Mouse (Mus musculus) lung, postnatal 25 days (tissue): ENCODE results near the gene Pgls.

Experiments used
- DNase-seq: peaks from one replicate; pipeline ENCODE4 v3.0.0; 2022; ENCODE audit warnings: low spot score

Gene Pgls

DNA sequence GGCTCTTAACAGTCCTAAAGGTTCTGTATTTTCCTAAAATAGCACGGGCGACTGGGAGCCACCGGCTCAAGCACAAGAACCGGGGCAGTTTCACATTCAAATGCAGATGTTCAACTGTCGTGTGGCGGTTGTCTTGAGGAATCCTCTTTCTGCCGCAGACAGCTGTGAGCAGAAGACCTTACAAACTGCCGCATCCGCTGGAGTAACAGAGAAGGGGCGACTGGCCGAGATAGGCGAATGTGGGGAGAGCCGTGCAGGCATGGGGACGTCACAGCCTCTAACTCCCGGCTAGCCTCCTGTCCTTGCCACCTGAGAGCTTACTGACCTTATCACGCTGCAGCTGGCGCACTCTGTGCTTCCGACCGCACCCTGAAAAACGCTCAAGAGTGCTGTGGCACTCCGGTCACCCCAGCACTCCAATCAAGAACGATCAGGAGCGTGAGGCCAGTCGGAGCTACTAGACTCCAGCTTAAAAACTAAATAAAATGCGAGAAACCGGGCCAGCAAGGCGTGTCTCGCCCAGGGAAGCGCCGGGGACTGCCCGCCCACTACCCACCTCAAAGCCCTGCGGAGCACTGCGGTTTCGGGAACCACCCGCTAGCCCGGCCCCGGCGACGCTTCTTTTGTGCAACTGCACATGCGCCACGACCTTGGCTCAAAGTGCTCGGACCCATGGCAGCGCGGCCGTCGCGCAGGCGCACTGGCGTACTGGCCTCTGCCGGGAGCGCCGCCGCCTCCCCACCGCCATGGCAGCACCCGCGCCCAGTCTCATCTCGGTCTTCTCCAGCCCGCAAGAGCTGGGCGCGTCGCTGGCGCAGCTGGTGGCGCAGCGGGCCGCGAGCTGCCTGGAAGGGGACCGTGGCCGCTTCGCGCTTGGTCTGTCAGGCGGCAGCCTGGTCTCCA lies at the start of gene Pgls:
Gene Pgls (plus strand): TSS at position 706 of the 903 bp plus-strand sequence.
- peak; percentile 96 for DNase-seq

DNA sequence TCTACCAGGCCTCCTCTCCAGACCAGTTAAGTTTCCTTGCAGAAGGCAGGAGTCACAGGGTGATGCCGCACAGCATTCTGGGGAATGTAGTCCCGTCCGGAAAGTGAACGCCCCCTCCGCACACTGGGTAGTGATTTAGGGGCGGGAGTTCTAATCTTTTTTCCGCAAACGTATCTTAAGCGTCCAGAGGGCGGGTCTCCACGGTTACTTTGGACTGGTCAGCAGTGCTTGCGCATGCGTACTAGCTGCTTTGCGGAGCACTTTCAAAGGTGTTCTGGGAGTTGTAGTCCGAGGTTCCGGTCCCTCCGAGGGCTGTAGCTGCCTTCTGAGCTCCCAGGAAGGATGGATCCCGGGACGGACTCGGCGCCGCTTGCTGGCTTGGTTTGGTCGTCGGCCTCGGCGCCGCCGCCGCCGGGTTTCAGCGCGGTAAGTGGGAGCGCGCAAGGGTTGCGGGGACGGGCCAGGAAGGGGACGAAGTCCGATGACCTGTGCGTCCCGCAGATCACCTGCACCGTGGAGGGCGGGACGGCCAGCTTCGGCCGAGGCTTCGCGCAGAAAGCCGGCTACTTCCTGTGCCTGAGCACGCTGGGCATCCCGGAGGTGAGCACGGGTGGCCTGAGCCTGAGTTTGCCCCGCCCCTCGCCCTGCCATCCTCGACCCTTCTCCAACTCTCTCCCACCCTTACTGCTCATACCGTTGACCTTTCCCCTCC lies 49.2 kb upstream of the Pgls start, which contains the start of gene Mvb12a:
Gene Mvb12a (plus strand): TSS at position 291 of the 712 bp plus-strand sequence.
- peak; percentile 99 for DNase-seq

DNA sequence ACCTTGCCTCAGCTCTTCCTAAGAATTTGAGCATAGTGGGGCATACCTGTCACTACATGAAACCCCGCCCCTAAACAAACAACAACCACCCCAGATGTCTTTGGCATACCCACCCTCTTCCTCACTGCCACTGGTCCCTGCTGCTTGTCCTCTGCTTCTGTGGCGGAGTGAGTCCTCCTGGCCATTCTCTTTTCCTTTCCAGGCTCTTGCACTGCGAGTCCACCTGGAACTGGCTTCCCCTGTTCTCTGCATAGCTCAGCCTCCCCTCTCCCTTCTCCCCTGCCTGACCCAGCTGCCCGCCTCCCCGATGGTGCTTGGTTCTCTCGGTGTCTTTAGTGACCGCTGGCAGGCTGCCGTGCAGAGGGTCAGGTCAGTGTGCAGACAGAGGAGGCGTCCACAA lies 48.2 kb upstream of the Pgls start:
- no peak for DNase-seq

DNA sequence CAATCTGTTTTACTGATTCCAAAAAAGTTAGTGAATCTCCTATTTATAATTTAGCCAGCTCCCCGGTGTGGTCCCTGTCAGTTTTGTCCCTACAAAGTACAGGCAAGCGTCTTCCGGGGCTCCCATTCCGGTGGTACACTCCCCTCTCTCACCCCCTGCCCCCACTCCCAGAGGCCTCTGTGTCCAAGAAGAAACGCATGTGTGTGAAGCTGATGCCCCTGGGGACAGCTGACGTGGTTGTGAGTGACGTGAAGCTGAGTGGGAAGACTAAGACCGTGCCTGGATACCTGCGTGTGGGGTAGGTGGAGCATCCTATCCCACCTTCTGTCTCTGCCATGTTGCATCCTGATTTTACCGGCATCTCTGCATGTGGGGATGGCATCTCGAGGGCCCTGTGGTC lies 46.9 kb upstream of the Pgls start:
- DNase-seq, result no peak

DNA sequence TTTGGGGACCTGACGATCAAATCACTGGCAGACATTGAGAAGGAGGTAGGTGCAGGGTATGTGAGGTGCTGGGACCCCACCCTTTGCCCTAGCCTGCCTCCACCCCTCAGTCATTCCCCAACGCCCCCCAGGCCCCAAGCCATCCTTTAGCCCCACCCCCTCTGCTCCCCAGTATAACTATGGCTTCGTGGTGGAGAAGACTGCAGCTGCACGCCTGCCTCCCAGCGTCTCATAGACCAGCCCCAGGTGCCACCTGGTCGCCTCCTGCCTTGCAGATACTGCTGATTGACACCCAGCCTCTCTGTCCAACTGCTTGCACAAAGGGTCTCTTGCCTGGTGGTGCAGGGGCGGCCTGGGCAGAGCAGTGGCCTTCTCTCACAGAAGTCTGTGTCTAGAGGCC lies 44.4 kb upstream of the Pgls start:
- DNase-seq, result no peak

DNA sequence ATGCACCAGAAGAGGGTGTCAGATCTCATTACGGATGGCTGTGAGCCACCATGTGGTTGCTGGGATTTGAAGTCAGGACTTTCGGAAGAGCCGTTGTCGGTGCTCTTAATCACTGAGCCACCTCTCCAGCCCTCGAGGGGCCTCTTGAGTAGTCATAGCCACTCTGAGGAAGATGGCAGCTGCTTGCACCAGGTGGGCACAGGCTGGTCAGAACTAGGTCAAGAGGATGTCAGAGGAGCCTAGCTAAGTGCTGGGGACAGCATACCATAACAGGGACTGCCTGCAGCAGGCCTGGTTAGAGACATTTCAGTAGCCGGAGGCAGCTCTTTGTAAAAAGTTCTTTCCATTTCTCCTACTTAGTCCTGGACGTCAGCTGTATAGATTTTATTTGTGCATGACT lies 41.2 kb upstream of the Pgls start:
- DNase-seq, result no peak

DNA sequence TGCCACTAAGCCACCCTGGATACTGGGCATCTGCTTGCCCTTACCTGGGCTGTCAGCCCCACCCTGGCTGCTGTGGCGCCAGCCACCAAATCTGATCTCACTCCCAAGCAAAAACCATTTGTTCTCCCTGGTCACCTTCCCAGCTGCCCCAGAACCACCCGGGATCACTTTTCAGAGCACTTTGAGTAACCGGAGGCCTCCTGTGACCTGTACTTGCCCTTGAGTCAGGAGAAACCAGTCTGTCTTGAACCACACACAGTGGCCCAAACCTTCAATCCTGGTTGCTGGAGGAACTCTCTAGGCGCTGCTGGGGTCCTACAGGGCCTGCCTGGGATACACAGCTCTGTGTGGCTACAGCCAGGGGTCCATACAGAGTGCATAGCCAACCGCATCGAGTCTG lies 39.2 kb upstream of the Pgls start:
- no peak for DNase-seq

DNA sequence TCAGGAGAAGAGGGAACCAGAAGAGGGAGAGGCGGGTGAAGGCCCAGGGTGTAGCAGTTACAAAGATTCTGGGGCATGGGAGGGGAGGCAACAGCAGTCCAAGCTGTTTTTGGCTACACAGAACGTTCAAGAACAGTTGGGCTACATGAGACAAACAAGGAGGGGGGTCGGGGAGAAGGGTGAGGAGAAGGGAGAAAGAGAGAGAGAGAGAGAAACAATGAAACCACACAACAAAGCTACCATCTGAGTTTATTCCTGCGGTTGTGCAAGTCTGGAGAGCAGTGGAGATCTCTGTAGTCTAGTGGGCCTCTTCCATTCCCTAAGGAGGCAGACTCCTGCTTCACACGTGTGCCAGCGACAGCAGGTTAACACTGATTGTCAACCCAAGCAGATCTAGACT lies 38.0 kb upstream of the Pgls start:
- DNase-seq, result no peak

DNA sequence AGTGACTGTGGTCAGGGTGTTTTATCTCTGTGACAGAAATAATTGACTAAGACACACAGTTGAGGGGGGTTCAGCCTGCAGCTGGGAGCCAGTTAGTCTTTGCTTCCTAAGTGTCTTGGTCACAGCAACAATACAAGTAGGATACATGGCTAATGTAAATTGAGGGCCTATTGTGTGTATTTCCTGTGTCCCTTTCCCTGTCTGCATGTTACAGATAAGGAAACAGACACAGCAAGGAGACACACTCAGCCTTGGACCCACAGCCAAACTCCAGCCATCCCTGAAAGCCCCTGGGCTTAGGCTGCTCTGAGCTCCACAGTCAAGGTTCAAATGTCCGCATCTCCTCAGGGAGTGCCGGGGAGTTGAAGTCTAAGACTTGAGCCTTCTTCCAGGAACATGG lies 37.3 kb upstream of the Pgls start:
- no peak for DNase-seq

DNA sequence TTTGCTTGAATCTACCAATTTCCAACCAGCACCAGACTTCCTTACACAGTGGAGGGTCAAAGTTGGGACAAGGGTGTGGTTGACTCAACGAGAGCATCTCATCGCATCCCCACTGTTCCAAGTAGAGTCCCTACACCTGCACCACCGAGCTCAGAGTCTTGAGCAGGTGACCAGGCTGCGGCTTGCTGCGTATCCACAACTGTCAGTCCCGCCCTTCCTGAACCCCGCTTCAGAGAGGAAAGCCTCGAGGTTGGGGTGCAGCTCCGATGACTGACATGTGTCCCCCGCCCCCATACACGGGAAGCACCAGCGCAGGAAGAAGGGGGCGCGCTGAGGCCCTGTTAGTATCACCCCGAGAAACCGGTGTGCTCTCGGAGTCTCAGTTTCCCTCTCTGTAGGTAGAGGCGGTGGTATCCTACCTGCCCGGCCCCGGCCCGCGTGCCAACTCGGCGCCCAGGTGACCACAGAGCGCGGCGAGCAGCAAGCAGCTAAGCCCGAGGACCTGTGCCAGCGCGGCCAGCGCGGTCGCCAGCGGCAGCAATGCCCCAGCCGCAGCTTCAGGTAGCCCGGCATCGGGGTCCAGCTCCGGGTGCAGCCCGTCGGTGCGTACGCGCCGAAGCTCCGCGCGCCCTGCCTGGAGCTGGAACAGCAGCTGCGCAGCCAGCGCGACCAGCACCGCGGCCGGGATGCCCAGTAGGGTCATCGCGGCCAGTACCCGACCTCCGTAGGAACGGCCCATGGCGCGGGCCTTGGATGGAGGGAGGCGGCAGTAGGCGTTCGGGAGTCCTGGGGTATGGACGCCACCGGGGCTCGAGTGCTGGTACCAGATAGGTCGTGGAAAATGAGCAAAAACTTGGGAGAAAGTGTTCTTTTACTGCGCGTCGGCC lies 33.7 kb upstream of the Pgls start, which contains the start of gene Tmem221:
Gene Tmem221 (minus strand): TSS at position 801 of the 887 bp plus-strand sequence.
- DNase-seq, result no peak

DNA sequence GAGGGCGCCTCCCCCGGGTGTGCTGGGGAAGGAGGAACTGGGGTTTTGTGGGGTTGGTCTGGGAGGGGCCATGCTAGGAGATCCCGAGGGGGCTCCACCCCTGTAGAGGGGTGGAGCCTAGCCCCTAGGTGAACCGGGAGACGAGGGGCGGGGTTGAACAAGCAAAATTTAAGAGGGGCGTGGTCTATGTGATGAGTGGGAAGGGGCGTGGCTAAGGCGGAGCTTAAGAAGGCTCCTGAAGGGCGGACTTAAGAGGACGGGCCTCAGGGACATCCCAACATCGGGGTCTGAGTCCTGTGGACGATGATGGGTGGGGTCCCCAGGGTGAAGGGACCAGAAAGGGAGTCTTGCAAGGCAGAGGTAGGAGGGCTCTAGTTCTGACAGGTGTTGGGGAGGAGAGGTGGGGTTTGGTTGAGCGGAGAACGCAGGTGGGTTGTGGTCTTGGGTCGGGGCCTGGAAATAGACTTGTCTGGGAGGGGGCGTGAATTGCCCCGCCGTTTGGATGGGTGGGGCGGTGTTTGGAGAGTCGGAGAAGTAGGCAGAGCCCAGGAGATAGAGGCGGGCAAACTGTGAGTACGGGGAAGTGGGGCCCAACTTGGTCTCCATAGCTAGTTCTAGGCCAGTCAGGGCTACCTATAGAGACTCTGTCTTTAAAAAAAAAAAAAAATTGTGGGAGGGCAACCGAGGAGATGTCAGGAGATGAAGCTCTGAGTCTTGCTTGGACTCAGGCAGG lies 32.9 kb upstream of the Pgls start:
- peak; percentile 85 for DNase-seq

DNA sequence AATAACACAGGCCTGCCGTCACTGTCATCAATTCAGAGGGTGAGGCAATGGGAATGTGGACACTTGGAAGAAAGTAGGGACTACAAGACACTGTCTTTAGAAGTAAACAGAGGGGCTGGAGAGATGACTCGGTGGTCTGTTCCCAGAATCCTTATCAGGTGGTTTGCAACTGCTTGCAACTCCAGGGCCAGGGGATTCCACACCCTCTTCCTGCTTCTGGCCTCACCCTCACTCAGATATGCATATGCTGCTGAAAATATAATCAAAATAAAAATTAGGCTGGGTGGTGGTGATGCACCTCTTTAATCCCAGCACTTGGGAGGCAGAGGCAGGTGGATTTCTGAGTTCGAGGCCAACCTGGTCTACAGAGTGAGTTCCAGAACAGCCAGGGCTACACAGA lies 31.9 kb upstream of the Pgls start:
- no peak for DNase-seq

DNA sequence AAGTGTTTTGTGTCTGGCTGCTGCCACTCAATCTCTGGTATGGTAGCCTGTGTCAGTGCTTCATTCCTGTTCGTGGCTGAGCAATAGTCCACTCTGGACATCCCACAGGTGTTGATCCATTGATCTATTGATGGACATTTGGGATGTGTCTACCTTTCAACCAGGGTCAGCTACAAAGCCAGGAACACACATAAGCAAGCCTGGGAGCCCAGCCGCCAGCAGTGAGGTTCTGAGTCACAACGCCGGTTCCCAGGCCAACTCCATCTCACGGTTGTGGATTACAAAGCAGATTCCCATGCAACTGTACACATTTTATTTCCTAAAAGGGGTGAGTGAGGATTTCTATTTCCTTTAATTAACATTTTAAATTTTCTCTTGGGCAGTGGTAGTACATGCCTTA lies 31.2 kb upstream of the Pgls start:
- no peak for DNase-seq

DNA sequence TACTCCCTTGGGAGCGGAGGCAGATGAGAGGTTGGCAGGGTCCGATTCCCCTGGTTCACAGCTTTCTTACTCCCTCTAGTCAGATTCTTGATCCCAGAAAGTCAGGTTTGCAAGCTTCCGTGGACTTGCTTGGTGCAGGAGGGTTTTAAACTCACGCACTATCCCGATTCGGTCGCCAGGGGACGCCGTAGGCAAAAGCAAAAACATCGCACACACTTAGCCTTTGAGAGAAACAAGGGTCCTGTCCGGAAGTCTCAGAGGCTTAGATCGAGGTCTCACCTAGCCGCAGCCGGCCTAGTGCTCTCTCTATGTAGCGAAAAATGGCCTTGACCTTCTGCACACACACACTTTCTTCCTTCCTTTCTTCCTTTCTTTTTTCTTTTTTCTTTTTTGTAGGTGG lies 30.6 kb upstream of the Pgls start:
- DNase-seq, result peak; percentile 71

DNA sequence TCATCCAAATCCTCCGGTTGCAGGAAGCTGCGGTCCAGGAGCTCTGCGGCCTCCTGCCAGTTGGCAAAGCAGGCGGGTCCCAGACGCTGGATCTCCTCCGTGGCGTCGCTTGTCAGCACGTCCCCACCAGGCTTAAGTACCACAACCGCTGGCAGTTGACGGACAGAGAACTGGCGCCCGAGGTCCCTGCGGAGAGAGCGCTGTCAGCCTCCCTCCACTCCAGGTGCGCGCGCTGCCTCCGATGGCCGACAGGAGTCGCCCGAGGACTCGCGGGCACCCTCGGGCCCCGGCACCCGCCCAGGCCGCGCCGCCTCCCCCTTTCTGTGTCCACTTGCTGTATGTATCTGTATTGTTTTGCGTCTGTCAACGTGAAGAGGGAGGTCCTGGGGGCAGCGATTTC lies 29.2 kb upstream of the Pgls start:
- DNase-seq, result peak; percentile 81

DNA sequence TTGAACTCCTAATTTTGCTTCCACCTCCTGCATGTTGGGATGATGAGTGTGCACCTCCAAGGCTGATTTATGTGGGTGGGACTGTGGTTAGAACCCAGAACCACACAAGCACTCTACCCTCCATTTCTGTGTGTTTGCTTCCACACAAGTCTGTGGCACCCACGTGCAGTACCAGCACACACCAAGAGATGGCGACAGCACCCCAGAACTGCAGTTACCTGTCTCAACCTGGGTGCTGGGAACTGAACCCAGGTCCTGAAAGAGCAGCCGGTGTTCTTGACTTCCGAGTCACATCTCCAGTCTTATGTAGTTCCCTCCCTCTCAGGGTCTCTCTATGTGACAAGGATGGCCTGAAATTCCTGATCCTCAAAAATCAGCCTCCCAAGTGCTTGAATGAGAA lies 28.0 kb upstream of the Pgls start:
- no peak for DNase-seq

DNA sequence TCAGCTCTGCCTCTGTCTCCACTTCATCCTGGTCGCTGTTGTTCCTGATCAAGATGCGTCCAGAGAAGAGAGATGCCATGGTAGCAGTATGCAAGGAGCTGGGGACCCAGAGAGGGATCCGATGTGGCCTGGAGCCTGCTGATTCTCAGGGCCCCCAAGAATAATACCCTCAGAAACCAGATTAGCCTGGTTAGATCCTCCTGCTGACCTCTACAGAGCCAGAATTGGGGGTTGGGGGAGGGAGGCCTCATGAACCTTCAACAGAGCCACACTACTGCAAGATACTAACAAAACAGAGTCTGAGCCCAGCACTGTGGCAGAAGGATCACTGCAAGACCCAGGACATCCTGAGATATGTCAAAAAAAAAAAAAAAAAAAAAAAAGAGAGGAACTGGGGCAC lies 25.5 kb upstream of the Pgls start, which contains the start of gene Nxnl1:
Gene Nxnl1 (minus strand): TSS at position 101 of the 400 bp plus-strand sequence.
- DNase-seq, result no peak

DNA sequence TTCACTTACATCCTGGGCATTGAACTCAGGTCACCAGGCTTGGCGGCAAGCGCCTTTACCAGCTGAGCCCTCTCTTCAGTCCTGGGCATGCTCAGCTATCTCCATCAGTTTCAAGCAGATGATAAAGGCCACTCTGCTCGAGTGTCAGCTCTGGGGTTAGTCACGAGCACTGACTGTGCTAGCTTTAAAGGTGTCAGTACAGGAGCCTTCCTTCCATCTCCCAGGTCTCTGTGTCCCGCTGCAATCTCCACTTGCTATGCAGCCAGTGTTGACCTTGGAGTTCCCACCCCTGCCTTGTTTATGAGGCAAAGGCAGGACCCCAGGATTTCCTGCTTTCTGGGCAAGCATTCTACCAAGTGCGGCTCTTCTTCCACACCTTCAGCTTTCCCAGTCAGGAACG lies 24.4 kb upstream of the Pgls start:
- DNase-seq, result no peak

DNA sequence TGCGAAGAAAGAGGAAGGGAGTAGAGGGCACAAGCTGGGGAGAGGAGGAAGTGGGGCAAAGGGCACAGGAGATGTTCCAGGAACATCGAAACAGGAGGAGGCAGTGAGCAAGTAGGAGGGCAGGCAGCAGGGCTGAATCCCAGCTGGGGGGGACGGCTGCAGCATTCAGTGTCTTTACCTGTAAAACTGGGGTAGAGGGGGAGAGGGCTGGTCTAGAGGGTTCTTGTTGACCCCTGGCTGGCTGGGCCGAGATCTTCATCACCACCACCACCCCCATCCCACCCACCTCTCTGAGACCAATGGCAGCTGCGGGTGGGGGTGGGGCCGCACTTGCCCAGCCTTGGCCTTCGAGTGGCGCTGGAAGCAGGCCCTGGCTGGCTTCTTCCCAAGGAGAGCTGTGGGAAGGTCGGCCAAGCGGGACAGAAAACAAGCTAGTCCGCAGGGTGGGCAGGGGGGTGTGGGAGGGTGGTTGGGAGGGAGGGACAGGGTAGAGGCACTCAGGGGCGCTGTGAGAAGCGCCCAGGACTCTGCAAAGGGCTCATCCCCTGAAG lies 23.5 kb upstream of the Pgls start, which contains the start of gene Slc27a1:
Gene Slc27a1 (plus strand): TSS at position 496 of the 551 bp plus-strand sequence.
- peak; percentile 67 for DNase-seq

DNA sequence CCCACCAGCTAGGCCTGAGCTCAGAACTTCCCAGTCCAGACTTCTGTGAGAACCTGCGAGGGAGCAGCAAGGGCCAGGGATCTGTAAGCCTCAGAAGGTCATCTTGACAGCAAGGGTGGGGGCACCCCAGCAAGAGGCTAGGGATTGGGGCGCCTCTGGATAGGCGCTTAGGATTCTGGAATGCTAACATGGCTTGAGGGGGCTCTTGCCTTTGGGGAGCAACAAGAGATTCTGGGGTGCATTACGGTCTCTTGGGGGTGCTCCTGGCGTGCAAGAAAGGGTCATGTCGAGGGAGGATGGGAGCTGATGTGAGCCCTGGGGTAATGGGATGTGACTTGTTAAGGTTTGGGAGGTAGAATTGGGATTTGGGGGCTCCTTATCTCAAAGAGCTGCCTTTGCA lies 23.0 kb upstream of the Pgls start:
- DNase-seq, result no peak
